Mouse (Mus musculus): ENCODE data around the gene Nup188. TPM values are rescaled to one million over a fixed set of nuclear protein-coding genes. Genes with fewer than 3 reads are reported as not detected.

The Nup188 gene
- total RNA-seq, 1 experiment from 2014 or later: 18.9 TPM

DNA sequence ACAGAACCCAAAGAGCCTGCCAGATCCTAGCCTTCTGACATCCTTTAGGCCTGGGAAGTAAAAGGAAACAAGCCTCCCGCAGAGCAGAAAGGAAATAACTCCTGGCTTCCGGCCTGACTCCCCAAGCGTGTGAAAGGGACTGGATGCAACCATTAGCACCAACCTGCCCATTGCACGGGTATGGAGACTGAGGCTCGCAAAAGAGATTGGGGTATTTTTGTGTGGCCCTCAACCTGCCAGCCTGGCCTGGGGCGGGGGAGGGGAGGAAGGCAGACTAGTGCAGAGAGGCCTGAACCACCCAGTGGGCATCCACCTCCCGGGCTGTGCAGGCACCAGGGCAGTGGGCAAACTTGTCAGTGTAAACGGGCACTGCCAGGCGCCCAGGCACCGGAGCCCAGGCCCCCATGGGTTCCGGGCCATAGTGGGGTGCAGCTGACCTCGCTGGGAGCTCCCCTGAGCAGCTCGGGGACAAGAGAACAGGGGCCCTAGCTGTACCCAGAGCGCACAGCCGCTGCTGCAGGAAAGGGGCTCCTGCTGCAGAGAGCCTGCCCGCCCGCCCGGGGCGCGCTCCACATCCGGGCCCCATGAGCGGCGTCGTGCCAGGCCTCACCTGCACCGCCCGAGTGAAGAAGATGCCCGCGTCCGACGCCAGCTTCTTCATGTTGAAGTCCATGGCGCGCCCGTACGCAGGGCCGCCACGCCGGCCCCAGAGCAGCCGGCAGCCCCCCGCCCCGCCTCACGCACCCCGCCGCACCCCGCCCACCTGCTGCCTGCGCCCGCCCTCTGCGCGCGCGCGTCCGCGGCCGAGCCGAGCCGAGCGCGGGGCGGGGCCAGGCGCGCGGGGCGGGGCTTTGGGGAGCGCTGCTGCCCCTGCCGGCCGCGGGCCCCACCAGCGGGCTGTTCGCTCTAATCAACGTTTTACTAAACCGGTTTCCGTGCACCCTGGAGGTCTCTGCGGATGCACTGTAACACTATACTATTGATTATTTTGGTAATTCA, 72.6 kb downstream of the Nup188 start, which contains the start of gene Sh3glb2:
TSS of gene Sh3glb2 (minus strand) at position 805 of the 999 bp plus-strand sequence.
- ATAC-seq (replicated peaks in 1 of 2; ENCODE audit: insufficient read depth in 1 of 2, low FRiP score in 2 of 2, low TSS enrichment in 1 of 2, low read depth in 1 of 2, poor library complexity in 2 of 2, severe bottlenecking in 2 of 2): peak; percentile 35 to 57

DNA sequence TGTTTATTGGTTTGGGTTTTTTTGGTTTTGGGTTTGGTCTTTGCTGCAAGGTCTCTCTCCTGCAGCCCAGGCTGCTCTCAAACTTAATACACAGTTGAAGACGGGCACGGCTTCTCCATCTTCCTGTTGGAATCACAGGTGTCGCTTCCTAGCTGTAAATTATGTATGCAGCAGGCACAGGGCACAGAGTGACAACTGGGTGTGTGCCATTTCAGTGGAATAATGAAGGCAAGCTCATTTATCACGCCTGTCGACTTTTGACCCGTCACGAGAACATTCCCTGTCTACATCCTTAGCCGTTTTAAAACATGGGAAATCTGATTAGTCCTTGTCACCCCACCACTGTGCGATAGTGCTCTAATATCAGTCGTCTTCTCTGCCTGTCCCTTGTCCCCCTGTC, 74.4 kb downstream of the Nup188 start:
- no peak for ATAC-seq (replicated peaks in 1 of 2; ENCODE audit: insufficient read depth in 1 of 2, low FRiP score in 2 of 2, low TSS enrichment in 1 of 2, low read depth in 1 of 2, poor library complexity in 2 of 2, severe bottlenecking in 2 of 2)

DNA sequence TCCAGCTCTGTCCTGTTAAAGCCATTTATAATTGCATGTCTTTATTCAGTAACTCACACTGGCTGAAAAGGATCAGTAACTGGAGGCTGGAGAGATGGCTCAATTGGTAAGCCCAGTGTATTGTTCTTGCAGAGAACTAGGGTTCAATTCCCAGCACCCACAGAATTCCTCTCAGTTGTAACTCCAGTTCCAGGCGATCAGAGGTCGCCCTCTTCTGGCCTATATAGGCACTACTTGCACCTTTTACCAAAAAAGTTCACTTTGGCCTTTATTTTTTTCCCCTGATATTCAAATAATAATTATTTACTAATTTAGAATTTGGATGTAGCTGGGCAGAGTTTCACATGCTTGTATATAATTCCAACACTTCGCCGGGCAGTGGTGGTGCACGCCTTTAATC, 76.7 kb downstream of the Nup188 start:
- ATAC-seq (replicated peaks in 1 of 2; ENCODE audit: insufficient read depth in 1 of 2, low FRiP score in 2 of 2, low TSS enrichment in 1 of 2, low read depth in 1 of 2, poor library complexity in 2 of 2, severe bottlenecking in 2 of 2): no peak

DNA sequence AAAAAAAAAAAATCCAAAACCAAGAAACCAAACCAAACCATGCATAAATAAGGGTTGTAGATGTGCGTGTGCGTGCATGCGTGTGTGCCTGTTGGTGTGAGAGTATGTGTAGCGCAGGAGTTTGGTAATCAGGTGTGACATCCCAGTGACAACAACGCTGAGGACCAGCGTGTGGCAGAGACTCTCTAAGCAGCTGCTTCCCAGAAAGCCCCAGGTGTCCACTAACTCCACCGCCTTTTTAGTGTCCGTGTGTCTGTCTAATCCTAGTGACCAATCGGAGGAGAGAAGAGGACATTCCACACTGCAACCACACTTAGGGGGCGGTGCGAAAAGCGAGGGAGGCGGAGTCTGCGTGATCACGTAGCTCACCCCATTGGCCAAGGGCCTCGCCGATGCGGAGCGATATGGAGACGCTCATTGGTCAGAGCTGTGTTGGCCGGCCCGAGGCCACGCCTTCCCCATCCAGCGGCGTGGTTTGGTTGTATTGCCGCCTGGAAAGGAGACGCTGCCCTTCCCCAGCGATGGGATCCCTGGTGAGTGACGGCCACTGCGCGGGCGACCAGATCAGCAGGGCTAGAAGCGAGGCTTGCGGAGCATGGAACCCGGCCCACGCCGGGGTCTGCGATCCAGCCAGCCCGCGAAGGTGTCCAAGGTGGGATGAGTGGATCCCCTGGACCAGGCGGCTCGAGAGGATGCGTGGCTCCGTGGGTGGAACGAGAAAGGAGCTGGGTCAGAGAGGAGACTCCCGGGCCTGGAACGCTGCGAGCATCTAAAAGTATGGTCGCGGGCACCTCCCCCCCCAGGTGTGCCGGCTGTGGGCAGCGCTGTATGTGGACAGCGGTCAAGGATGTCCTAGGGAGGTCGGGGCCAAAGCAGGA, 77.8 kb downstream of the Nup188 start, which contains the start of gene Miga2:
TSS of gene Miga2 (plus strand) at position 461 of the 878 bp plus-strand sequence.
- ATAC-seq (replicated peaks in 1 of 2; ENCODE audit: insufficient read depth in 1 of 2, low FRiP score in 2 of 2, low TSS enrichment in 1 of 2, low read depth in 1 of 2, poor library complexity in 2 of 2, severe bottlenecking in 2 of 2): peak; percentile 98 to 99

DNA sequence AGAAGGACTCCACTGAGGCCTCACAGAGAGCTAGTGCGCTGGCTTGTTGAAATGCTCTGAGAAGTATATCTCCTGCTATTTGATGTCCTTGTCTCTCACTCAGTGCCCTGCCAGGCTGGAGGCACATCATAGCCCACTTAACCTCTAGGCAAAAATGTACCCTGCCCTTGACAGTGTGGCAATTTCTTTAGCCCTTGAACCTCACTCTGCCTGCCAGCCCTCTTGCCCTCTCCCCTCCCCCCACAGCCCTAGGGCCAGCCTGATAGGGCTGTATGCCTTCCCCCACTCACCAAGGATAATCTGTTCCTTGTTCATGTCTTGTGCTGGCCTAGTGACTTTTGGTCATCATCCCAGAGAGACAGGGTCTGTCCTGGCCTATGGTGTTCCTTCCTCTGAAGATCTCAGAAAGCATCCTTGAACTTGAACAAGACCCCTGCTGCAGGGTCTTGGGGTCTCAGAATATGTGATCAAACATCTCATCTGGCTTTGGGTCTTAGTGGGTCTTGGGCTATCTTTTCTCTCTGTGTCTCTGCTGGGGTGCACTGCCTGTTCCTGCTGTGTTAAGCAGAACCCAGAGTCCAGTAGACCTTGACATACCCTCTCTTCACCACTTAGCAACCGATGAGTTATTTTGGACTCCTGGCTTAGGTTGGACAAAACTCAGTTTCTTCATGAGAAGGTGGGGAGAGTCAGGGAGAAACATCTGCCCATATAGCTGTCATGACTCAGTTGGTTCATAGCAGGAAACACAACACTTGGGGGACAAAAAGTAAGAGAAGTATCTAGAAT, 79.3 kb downstream of the Nup188 start:
- ATAC-seq (replicated peaks in 1 of 2; ENCODE audit: insufficient read depth in 1 of 2, low FRiP score in 2 of 2, low TSS enrichment in 1 of 2, low read depth in 1 of 2, poor library complexity in 2 of 2, severe bottlenecking in 2 of 2): no peak

DNA sequence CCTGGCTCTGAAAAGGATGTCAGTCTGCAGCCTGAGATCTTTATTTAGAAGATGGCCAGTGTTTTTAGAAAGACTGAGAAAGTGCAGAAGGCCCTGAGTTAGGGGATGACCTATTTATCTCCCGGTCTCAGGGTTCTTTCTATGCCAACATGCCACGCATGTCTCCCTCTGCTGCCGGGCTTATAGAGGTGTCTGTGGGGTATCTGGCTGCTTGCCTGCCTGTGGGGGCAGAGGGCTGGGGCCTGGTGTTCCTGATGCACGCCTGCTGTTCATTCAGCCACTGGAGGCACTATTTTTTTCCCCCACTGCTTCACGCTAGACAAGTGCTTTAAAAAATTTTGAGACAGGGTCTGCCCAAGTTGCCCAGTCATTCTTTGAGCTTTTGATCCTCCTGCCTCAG, 80.0 kb downstream of the Nup188 start:
- no peak for ATAC-seq (replicated peaks in 1 of 2; ENCODE audit: insufficient read depth in 1 of 2, low FRiP score in 2 of 2, low TSS enrichment in 1 of 2, low read depth in 1 of 2, poor library complexity in 2 of 2, severe bottlenecking in 2 of 2)

DNA sequence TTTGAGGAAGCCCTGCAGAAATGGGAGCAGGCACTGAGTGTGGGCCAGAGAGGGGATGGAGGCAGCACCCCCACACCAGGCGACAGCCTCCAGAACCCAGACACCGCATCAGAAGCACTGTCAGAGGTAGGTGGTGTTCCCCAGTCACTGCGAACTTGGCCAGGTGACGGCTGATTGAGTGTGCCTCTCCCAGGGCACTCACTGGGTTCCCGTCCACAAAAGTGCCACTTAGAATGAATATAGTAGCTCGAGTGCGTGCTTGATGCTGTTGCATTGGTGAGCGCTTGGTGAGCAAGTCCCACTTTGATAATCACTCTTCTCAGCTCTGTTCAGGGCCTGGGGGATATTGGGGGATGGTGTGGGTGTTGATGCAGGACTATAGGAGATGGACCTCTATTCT, 85.3 kb downstream of the Nup188 start:
- no peak for ATAC-seq (replicated peaks in 1 of 2; ENCODE audit: insufficient read depth in 1 of 2, low FRiP score in 2 of 2, low TSS enrichment in 1 of 2, low read depth in 1 of 2, poor library complexity in 2 of 2, severe bottlenecking in 2 of 2)

DNA sequence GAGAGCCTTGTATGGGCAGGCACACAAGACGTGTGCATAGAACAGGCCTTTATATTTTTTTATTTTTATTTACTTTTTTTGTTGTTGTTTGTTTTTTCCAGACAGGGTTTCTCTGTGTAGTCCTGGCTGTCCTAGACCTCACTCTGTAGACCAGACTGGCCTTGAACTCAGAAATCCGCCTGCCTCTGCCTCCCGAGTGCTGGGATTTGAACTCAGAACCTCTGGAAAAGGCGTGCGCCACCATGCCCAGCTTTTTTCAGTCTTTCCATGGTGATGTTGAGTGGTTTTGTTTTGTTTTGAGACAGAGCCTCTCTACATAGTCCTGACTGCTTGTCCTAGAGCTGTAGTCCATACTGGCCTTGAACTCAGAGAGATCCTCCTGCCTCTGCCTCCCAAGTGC, 86.5 kb downstream of the Nup188 start:
- ATAC-seq (replicated peaks in 1 of 2; ENCODE audit: insufficient read depth in 1 of 2, low FRiP score in 2 of 2, low TSS enrichment in 1 of 2, low read depth in 1 of 2, poor library complexity in 2 of 2, severe bottlenecking in 2 of 2): no peak

DNA sequence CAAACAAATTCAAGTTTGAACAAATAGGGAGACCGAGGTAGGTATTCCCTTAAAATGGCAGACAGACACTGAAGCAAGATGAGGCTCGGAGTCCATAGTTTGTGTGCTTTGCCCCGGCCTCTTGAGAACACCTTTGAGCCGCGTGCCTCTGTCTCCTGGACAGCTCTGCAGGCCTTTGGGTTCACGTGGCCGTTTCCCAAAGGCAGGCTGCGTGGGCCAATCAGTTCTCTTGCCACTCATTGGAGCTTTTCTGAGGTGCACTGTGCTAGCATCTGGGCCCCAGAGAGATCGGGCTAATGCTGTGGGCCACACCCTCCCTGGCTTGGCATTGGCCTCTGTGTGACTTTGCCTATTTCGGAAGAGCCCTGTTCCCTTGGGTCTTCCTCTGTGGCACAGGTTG, 89.7 kb downstream of the Nup188 start:
- ATAC-seq (replicated peaks in 1 of 2; ENCODE audit: insufficient read depth in 1 of 2, low FRiP score in 2 of 2, low TSS enrichment in 1 of 2, low read depth in 1 of 2, poor library complexity in 2 of 2, severe bottlenecking in 2 of 2): no peak

DNA sequence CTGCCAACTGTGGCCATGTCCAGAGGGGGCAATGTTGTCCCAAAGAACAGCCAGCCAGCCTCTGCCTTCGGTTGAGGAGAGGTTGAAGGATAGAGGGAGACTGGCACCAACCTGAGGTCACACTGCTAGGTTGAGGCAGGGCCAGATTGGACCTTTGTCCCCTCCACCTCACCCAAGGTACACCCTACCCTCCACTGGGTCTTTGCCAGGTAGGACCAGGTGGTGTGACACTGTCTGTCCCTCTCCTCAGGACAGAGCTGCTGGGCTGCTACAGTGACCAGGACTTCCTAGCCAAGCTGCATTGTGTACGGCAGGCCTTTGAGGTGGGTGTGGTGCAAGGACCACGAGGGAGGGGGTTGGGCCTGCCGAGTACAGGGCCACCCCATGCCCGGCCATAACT, 91.5 kb downstream of the Nup188 start:
- ATAC-seq (replicated peaks in 1 of 2; ENCODE audit: insufficient read depth in 1 of 2, low FRiP score in 2 of 2, low TSS enrichment in 1 of 2, low read depth in 1 of 2, poor library complexity in 2 of 2, severe bottlenecking in 2 of 2): no peak

DNA sequence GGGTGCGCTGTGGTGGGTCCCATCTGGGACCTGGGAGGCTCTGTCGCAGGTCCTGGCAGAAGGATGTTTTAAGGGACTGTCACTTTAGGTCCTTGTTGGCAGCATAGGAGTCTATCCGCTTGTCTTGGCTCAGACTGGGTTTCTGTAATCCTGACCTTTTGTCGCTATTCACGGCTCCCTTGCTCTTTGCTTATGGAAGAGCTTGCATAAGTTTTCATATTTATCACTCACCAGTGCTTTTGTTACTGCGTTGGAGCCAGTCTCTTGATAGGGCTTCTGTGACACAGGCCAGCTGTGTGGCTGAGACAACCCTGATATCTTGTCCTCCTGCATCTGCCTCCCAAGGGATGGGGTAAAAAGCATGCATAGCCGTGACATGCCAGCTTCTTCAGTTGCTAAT, 93.1 kb downstream of the Nup188 start:
- no peak for ATAC-seq (replicated peaks in 1 of 2; ENCODE audit: insufficient read depth in 1 of 2, low FRiP score in 2 of 2, low TSS enrichment in 1 of 2, low read depth in 1 of 2, poor library complexity in 2 of 2, severe bottlenecking in 2 of 2)

DNA sequence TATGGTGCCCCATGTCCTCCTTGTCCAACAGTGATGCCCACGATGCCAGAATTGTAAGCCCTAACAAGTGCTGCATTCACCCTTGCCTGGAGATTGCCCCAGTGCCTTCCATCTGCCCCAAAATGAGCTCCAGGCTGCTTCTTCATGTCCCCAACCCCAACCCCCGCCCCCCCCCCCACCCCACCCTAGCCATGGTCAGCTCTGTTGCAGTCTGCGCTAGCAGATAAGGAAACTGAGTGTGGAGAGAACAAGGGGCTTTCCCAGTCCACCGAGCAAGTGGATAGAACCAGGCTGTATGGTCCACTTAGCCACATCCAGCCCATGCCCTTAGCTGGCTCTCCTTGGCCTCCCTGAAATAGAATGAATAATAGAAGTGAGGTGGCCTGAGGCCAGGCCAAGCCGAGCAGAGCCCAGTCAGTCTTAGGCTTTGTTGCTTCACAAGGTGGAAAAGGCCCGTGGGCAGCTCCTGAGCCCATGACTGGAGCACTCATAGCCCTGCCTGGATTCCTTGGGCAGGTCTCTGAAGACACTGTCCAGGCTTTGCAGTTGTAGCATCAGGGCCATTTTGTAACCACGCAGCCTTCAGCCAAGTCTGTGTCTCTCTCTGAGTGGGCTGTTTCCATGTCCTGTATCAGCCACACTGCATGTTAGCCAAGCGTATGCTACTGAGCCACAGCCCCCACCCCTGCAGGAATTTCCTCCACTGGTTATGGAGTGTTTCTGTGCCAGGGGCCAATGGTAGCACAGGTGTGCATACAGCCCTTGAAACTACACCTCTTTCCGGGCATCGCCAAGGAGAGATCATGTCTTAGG, 94.6 kb downstream of the Nup188 start:
- ATAC-seq (replicated peaks in 1 of 2; ENCODE audit: insufficient read depth in 1 of 2, low FRiP score in 2 of 2, low TSS enrichment in 1 of 2, low read depth in 1 of 2, poor library complexity in 2 of 2, severe bottlenecking in 2 of 2): no peak

DNA sequence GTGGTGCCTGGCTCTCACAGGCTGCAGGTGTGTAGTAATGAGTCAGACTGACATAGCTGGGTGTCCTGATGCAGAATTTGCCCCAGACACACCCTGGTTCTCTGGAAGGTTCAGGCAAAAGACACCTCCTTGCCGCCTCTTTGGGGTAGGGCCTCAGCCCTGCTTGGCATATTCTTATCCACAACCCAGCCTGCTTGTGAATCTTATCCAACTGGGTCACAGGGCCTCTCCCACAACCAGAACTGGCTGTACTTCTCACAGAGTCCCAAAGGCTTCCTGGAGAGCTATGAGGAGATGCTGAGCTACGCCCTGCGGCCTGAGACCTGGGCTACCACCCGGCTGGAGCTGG, 95.2 kb downstream of the Nup188 start:
- ATAC-seq (replicated peaks in 1 of 2; ENCODE audit: insufficient read depth in 1 of 2, low FRiP score in 2 of 2, low TSS enrichment in 1 of 2, low read depth in 1 of 2, poor library complexity in 2 of 2, severe bottlenecking in 2 of 2): no peak

DNA sequence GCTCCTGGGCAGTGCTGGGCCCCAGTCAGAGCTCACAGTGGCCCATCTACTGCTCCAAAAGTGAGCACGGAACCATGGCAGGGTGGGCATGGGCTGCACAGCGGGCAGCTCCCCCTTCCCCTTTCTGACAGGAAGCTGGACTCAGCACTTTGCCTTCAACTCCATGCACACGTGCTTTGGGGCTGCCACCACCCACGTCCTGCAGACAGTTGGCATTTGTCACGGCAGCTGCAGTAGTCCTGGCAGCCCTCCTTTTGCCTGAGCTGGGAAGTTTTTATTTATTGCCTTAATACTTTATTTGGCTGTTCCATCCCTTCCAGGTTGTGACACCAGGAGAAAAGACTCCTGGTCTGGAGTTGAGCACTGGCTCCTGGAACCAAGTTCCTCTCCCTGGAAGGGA, 98.6 kb downstream of the Nup188 start:
- ATAC-seq (replicated peaks in 1 of 2; ENCODE audit: insufficient read depth in 1 of 2, low FRiP score in 2 of 2, low TSS enrichment in 1 of 2, low read depth in 1 of 2, poor library complexity in 2 of 2, severe bottlenecking in 2 of 2): no peak

DNA sequence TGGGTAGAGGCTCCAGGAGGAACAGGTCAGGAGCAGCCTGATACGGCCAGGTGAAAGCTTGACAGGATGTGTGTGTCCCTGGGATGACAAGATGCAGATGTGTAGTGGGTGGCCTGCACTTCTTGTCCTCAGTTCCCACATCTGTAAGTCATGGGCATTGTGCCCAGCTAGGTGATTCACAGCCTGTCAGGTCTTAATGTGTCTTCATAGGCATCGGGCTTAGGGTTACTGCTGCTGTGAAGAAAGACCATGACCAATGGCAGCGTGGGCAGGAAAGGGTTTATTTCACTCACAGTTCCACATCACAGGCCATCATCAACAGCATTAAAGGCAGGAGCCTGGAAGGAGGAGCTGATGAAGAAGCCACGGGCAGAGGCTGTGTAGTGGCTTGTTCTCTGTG, 99.4 kb downstream of the Nup188 start:
- no peak for ATAC-seq (replicated peaks in 1 of 2; ENCODE audit: insufficient read depth in 1 of 2, low FRiP score in 2 of 2, low TSS enrichment in 1 of 2, low read depth in 1 of 2, poor library complexity in 2 of 2, severe bottlenecking in 2 of 2)

DNA sequence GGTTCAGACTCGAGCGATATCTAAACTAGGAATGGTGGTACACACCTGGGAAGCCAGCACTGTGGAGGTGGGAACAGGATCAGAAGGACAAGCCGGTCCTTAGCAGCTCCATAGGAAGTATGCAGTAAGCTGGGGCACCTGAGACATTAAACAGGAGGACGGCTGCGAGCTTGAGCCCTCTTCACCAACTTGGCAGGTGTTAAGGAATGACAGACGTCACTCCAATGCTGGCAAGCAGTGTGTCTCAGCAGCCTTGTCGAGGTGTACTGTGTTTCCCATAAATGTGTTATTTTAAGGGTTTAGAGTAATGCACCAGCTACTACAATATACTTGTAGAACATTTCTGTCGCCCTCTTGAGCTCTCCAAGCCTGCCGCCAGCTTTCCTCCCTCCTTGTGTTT, 100.7 kb downstream of the Nup188 start:
- no peak for ATAC-seq (replicated peaks in 1 of 2; ENCODE audit: insufficient read depth in 1 of 2, low FRiP score in 2 of 2, low TSS enrichment in 1 of 2, low read depth in 1 of 2, poor library complexity in 2 of 2, severe bottlenecking in 2 of 2)

DNA sequence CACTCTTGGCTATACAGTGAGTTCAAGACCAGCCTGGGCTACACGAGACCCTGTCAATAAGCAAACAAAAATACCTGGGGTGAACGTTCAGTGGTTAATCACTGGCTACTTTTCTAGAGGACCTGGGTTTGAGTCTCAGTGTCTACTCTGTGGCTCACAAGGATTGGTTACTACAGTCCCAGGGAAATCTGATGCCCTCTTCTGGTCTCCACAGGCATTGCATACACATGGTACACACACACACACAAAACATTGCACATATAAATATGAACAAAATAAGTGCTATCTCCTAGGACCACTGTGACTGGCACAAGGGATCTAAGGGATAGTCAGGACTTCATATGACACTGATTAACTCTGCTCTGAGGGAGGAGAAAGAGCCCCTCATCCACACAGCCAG, 102.8 kb downstream of the Nup188 start:
- no peak for ATAC-seq (replicated peaks in 1 of 2; ENCODE audit: insufficient read depth in 1 of 2, low FRiP score in 2 of 2, low TSS enrichment in 1 of 2, low read depth in 1 of 2, poor library complexity in 2 of 2, severe bottlenecking in 2 of 2)

All from hematopoietic stem cell, adult 5-6 weeks (primary cell).